Mouse (Mus musculus): ENCODE data around the gene Speer4b.
"Not testable (repeated sequence)": the region's sequence is repeated elsewhere in the genome, so short reads cannot be mapped to it uniquely, and the experiment has no call there.

Gene Speer4b

GRCm38 (mm10) chr5:27501338-27501737 is at the start of gene Speer4b:
Gene Speer4b (minus strand): TSS chr5:27501438.
- not testable (repeated sequence) for DNase-seq (ENCODE audit: low spot score)

- DNase-seq (ENCODE audit: low spot score), result no peak
These were observed 48.1 kb upstream of the Speer4b start for GRCm38 (mm10) chr5:27549291-27549690.

- DNase-seq (ENCODE audit: low spot score), result no peak
These were observed 43.6 kb upstream of the Speer4b start for GRCm38 (mm10) chr5:27544816-27545270.

- no peak for DNase-seq (ENCODE audit: low spot score)
These were observed 25.7 kb upstream of the Speer4b start for GRCm38 (mm10) chr5:27526906-27527305.

- no peak for DNase-seq (ENCODE audit: low spot score)
These were observed 17.5 kb upstream of the Speer4b start for GRCm38 (mm10) chr5:27518716-27519115.

GRCm38 (mm10) chr5:27490942-27491341 is 10.3 kb downstream of the Speer4b start:
- no peak for DNase-seq (ENCODE audit: low spot score)

- no peak for DNase-seq (ENCODE audit: low spot score)
These were observed 15.1 kb downstream of the Speer4b start for GRCm38 (mm10) chr5:27486138-27486537.

- DNase-seq (ENCODE audit: low spot score), result no peak
These were observed 19.5 kb downstream of the Speer4b start for GRCm38 (mm10) chr5:27481706-27482105.

GRCm38 (mm10) chr5:27474964-27475465 is 26.2 kb downstream of the Speer4b start:
- no peak for DNase-seq (ENCODE audit: low spot score)

GRCm38 (mm10) chr5:27457686-27458085 is 43.6 kb downstream of the Speer4b start:
- DNase-seq (ENCODE audit: low spot score), result no peak

- DNase-seq (ENCODE audit: low spot score), result no peak
These were observed 44.3 kb downstream of the Speer4b start for GRCm38 (mm10) chr5:27456981-27457380.

GRCm38 (mm10) chr5:27454386-27454785 is 46.9 kb downstream of the Speer4b start:
- DNase-seq (ENCODE audit: low spot score), result no peak

- DNase-seq (ENCODE audit: low spot score), result no peak
These were observed 47.9 kb downstream of the Speer4b start for GRCm38 (mm10) chr5:27453201-27453845.

All from lung, postnatal 25 days (tissue).